25 mouse cellular contexts compared by ENCODE assay signal in the genomic region with DNA sequence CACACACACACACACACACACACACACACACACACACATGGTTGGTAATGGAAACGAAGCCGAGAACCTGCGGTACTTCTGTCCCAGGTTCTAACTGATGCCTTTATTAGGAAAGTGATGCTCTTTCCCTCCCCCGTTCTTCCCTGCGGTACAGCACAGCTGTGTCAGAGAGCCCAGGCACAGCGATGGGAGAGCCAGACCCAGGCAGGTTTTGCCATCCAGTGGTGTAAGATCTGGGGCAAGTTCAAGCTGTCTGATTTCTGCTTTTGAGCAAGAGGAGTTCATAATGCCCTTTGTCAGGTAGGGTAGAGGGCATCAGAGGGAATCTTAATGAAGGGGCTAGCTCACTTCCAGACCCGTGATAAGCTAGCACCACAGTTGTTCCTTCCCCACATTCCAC.
A peak's percentile ranks its signal among the peaks of the same experiment; 100 is the strongest.
DNase-seq lines count a peak whose midpoint lies in the region; ATAC-seq and TF ChIP-seq lines count a peak whose summit lies in the region.
"Had no signal": no experiment of that assay in that cellular context is flagged by ENCODE, and none has a peak within 500 bp of the region (broad histone marks: within the 10 kb centered on the region; RNA-seq: fewer than 3 reads in every experiment).

No protein-coding gene starts in this region.

- H3K4me2 ChIP-seq in embryonic facial prominence, embryonic 14.5 days (ENCODE audit: low read depth, low read length): no peak overlapping the region
- no peak overlapping the region for H3K4me2 ChIP-seq in heart, embryonic 12.5 days
- H3K4me2 ChIP-seq in limb, embryonic 13.5 days (replicated peaks): no peak overlapping the region
- no peak overlapping the region for H3K4me2 ChIP-seq in limb, embryonic 14.5 days (replicated peaks; ENCODE audit: low read depth, low read length, severe bottlenecking)
- H3K4me2 ChIP-seq: embryonic facial prominence, embryonic 12.5 days; forebrain, embryonic 13.5 days; hindbrain, embryonic 12.5 days; intestine, embryonic 15.5 days had no signal

- H3K27ac ChIP-seq in embryonic facial prominence, embryonic 14.5 days (replicated peaks; ENCODE audit: low read depth, low read length): peak overlapping the region; percentile 48
- H3K27ac ChIP-seq in embryonic facial prominence, embryonic 10.5 days (replicated peaks): no peak overlapping the region
- H3K27ac ChIP-seq in heart, embryonic 12.5 days (ENCODE audit: poor library complexity, severe bottlenecking): no peak overlapping the region
- peak overlapping the region; percentile 56 for H3K27ac ChIP-seq in limb, embryonic 13.5 days
- H3K27ac ChIP-seq in limb, embryonic 10.5 days: no peak overlapping the region
- peak overlapping the region; percentile 72 for H3K27ac ChIP-seq in limb, embryonic 14.5 days (replicated peaks; ENCODE audit: low read depth, low read length)
- H3K27ac ChIP-seq: embryonic facial prominence, embryonic 12.5 days; forebrain, embryonic 10.5 days; forebrain, embryonic 13.5 days; hindbrain, embryonic 12.5 days; intestine, embryonic 15.5 days had no signal

- peaks cover 7% of the 10 kb centered on the region for H3K4me1 ChIP-seq in embryonic facial prominence, embryonic 14.5 days (ENCODE audit: control insufficient read depth, insufficient read depth, low read length)
- H3K4me1 ChIP-seq in embryonic facial prominence, embryonic 10.5 days: 0 out of 2 replicates have a peak, but pooled peaks cover 3% of the 10 kb centered on the region
- H3K4me1 ChIP-seq in heart, embryonic 12.5 days (replicated peaks): no peaks in the 10 kb centered on the region; the same call in 1 of the 2 replicates
- peaks cover 15% of the 10 kb centered on the region for H3K4me1 ChIP-seq in limb, embryonic 13.5 days
- H3K4me1 ChIP-seq in limb, embryonic 10.5 days: 0 out of 2 replicates have a peak, but pooled peaks cover 2% of the 10 kb centered on the region
- 0 out of 2 replicates have a peak, but pooled peaks cover 3% of the 10 kb centered on the region for H3K4me1 ChIP-seq in limb, embryonic 14.5 days (ENCODE audit: control insufficient read depth, insufficient read depth, low read length)
- H3K4me1 ChIP-seq: embryonic facial prominence, embryonic 12.5 days; forebrain, embryonic 10.5 days; forebrain, embryonic 13.5 days; hindbrain, embryonic 12.5 days; intestine, embryonic 15.5 days had no signal

- peaks cover 2% of the 10 kb centered on the region; the same call in 1 of the 2 replicates for H3K9me3 ChIP-seq in embryonic facial prominence, embryonic 14.5 days (ENCODE audit: control insufficient read depth, low read length)
- H3K9me3 ChIP-seq in embryonic facial prominence, embryonic 10.5 days: peaks cover 2% of the 10 kb centered on the region
- H3K9me3 ChIP-seq in heart, embryonic 12.5 days (replicated peaks): 0 out of 2 replicates have a peak, but pooled peaks cover under 1% of the 10 kb centered on the region
- H3K9me3 ChIP-seq in limb, embryonic 13.5 days: peaks cover under 1% of the 10 kb centered on the region; the same call in 1 of the 2 replicates
- H3K9me3 ChIP-seq in limb, embryonic 10.5 days (replicated peaks): no peaks in the 10 kb centered on the region; the same call in 1 of the 2 replicates
- H3K9me3 ChIP-seq in limb, embryonic 14.5 days (ENCODE audit: control insufficient read depth, low read length): peaks cover under 1% of the 10 kb centered on the region
- H3K9me3 ChIP-seq: forebrain, embryonic 13.5 days; intestine, embryonic 15.5 days had no signal

- no peak for TF ChIP-seq POLR2A in limb, embryonic 14.5 days (IDR thresholded peaks at IDR 0.05; ENCODE audit: borderline replicate concordance, extremely low read depth, insufficient read depth, insufficient read length)

- H3K36me3 ChIP-seq in embryonic facial prominence, embryonic 14.5 days (ENCODE audit: control insufficient read depth, insufficient read depth, low read length): no peaks in the 10 kb centered on the region
- no peaks in the 10 kb centered on the region for H3K36me3 ChIP-seq in embryonic facial prominence, embryonic 10.5 days (replicated peaks)
- no peaks in the 10 kb centered on the region for H3K36me3 ChIP-seq in heart, embryonic 12.5 days
- no peaks in the 10 kb centered on the region for H3K36me3 ChIP-seq in limb, embryonic 13.5 days
- H3K36me3 ChIP-seq in limb, embryonic 10.5 days: no peaks in the 10 kb centered on the region
- H3K36me3 ChIP-seq in limb, embryonic 14.5 days (ENCODE audit: control insufficient read depth, insufficient read depth, low read length): no peaks in the 10 kb centered on the region
- H3K36me3 ChIP-seq: embryonic facial prominence, embryonic 12.5 days; hindbrain, embryonic 12.5 days; intestine, embryonic 15.5 days had no signal

- H3K4me3 ChIP-seq in embryonic facial prominence, embryonic 14.5 days (ENCODE audit: low read depth, low read length): no peak overlapping the region
- H3K4me3 ChIP-seq in embryonic facial prominence, embryonic 10.5 days: no peak overlapping the region
- H3K4me3 ChIP-seq in heart, embryonic 12.5 days: no peak overlapping the region
- H3K4me3 ChIP-seq in limb, embryonic 13.5 days: no peak overlapping the region
- no peak overlapping the region for H3K4me3 ChIP-seq in limb, embryonic 10.5 days
- H3K4me3 ChIP-seq in limb, embryonic 14.5 days (replicated peaks; ENCODE audit: low read length): no peak overlapping the region
- H3K4me3 ChIP-seq: embryonic facial prominence, embryonic 12.5 days; forebrain, embryonic 10.5 days; forebrain, embryonic 13.5 days; hindbrain, embryonic 12.5 days; intestine, embryonic 15.5 days had no signal

- H3K9ac ChIP-seq in embryonic facial prominence, embryonic 14.5 days (ENCODE audit: low read depth, low read length): no peak overlapping the region
- H3K9ac ChIP-seq in heart, embryonic 12.5 days: no peak overlapping the region
- H3K9ac ChIP-seq in limb, embryonic 13.5 days: no peak overlapping the region
- H3K9ac ChIP-seq in limb, embryonic 14.5 days (ENCODE audit: low read depth, low read length, severe bottlenecking): no peak overlapping the region
- H3K9ac ChIP-seq: embryonic facial prominence, embryonic 12.5 days; forebrain, embryonic 13.5 days; hindbrain, embryonic 12.5 days; intestine, embryonic 15.5 days had no signal

- 61% methylated on average over 7 of the region's 7 CpGs for WGBS in embryonic facial prominence, embryonic 14.5 days
- WGBS in embryonic facial prominence, embryonic 10.5 days: 79% methylated on average over 7 of the region's 7 CpGs
- 79% methylated on average over 7 of the region's 7 CpGs for WGBS in heart, embryonic 12.5 days
- WGBS in limb, embryonic 13.5 days: 75% methylated on average over 7 of the region's 7 CpGs
- 82% methylated on average over 7 of the region's 7 CpGs for whole genome bisulfite sequencing in limb, embryonic 10.5 days
- WGBS in limb, embryonic 14.5 days: 63% methylated on average over 7 of the region's 7 CpGs

- ATAC-seq in embryonic facial prominence, embryonic 14.5 days (ENCODE audit: low read depth): no peak
- no peak for ATAC-seq in heart, embryonic 12.5 days (ENCODE audit: insufficient number of reproducible peaks, low FRiP score)
- ATAC-seq in limb, embryonic 13.5 days (ENCODE audit: low FRiP score, low read depth): no peak
- no peak for ATAC-seq in limb, embryonic 14.5 days (ENCODE audit: low FRiP score, low read depth)
- ATAC-seq: activated CD4-positive, CD25-positive, alpha-beta regulatory T cell, adult 4 months; forebrain, embryonic 13.5 days; forebrain, embryonic 16.5 days; hindbrain, embryonic 16.5 days; intestine, embryonic 15.5 days had no signal

- DNase-seq in embryonic facial prominence, embryonic 14.5 days (ENCODE audit: low spot score): no peak
- DNase-seq in embryonic facial prominence, embryonic 10.5 days (ENCODE audit: low spot score): no peak
- DNase-seq in heart, adult 11 months: peak; percentile 79
- DNase-seq in limb, embryonic 10.5 days (ENCODE audit: low spot score): no peak
- no peak for DNase-seq in limb, embryonic 14.5 days (ENCODE audit: low spot score)
- no peak for DNase-seq in left cerebral cortex, adult 8-10 months (ENCODE audit: low spot score in 2 of 2)
- DNase-seq: adrenal gland, postnatal 10 days; adrenal gland, postnatal 36 days; cerebellum, adult 18-20 months; cerebellum, adult 9-10 months; cerebellum, postnatal 14 days; gastrocnemius, postnatal 14 days; heart, adult 18-20 months; heart, postnatal 14 days; kidney, adult 18-20 months had no signal

- no peaks in the 10 kb centered on the region for H3K27me3 ChIP-seq in embryonic facial prominence, embryonic 14.5 days (replicated peaks; ENCODE audit: control insufficient read depth, insufficient read depth, low read length)
- no peaks in the 10 kb centered on the region for H3K27me3 ChIP-seq in embryonic facial prominence, embryonic 10.5 days (replicated peaks; ENCODE audit: low read depth, poor library complexity, severe bottlenecking)
- H3K27me3 ChIP-seq in heart, embryonic 12.5 days (replicated peaks): no peaks in the 10 kb centered on the region
- no peaks in the 10 kb centered on the region for H3K27me3 ChIP-seq in limb, embryonic 13.5 days
- H3K27me3 ChIP-seq in limb, embryonic 10.5 days (ENCODE audit: low read depth, poor library complexity, severe bottlenecking): no peaks in the 10 kb centered on the region
- H3K27me3 ChIP-seq in limb, embryonic 14.5 days (ENCODE audit: control insufficient read depth, insufficient read depth, low read length): no peaks in the 10 kb centered on the region
- H3K27me3 ChIP-seq: embryonic facial prominence, embryonic 12.5 days; forebrain, embryonic 13.5 days; hindbrain, embryonic 12.5 days; intestine, embryonic 15.5 days had no signal

Comparison
In these comparisons a context has a peak if more than half of its experiments do, and no peak if none do; other contexts are left out.
1. H3K27ac ChIP-seq: peak in embryonic facial prominence, embryonic 14.5 days (single experiment), limb, embryonic 13.5 days (single experiment) and limb, embryonic 14.5 days (single experiment); none in embryonic facial prominence, embryonic 10.5 days (single experiment), heart, embryonic 12.5 days (single experiment) and limb, embryonic 10.5 days (single experiment).